Mouse (Mus musculus): ENCODE results near the gene 1700023F06Rik. TPM values are rescaled to one million over a fixed set of nuclear protein-coding genes. Genes with fewer than 3 reads are reported as not detected.

The 1700023F06Rik gene
- total RNA-seq (2021), result 1 to 10 TPM; 2.3 TPM
- long read RNA-seq, experiment 1, partial matches to known transcripts, result 4 of 6 reads
- long read RNA-seq, experiment 1, other reads (novel, unspliced or antisense), result 2 of 6 reads
- long read RNA-seq, experiment 2, partial matches to known transcripts, result 2 of 3 reads
- long read RNA-seq, experiment 2, other reads (novel, unspliced or antisense), result 1 of 3 reads

DNA sequence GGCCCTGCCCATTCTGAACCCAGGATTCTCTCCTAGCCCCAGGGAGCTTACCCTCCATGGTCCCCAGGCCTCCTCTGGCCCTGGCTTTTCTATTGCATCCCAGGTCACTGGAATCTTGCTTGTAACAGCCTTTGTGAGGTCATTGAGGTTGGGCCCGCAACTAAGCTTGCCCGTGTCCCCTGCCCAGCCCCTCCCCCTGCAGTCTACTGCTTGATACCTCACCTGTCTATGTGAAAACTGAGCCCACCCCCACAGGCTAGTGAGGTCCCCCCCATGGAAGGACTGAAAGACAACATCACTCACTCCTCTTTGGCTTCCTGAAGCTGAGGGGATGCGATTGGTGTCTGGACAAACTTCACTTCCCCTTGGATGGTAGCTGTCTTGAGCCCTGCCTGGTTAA lies at the start of gene 1700023F06Rik:
Gene 1700023F06Rik (minus strand): TSS at position 101 of the 400 bp plus-strand sequence.
- intact Hi-C loops (cut with DNase I), result no loop called here
- DNase-seq (ENCODE audit: low spot score in 2 of 2), result no peak

DNA sequence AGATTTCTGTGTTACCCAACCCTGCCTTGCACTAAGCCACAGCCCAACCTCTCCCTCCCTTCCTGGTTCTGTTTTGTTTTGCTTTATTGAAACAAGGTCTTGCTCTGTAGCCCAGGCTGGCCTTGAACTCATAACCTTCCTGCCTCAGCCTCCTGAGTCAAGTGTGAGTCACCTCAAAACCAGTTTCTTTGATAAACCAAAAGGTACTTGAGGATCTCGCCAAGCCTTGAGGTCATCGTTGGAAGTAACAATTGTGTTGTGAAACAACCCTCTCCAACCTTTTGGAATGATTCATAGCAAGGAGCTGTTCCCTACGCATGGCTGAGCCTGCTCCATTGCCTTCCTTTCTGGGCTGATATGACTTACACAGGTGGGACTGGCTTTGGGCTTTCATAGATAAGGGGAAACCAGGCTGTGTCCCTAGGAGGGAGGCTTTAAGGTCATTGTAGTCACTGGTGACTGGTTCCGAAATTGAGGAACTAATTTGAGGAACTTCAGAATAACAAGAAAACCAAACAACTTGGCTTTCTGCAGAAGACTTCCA lies 49.7 kb upstream of the 1700023F06Rik start:
- no peak for DNase-seq (ENCODE audit: low spot score in 2 of 2)
- intact Hi-C loops (cut with DNase I), result no loop called here

GRCm38 (mm10) chr11:103253605-103254004 lies 45.2 kb upstream of the 1700023F06Rik start:
- intact Hi-C loops (cut with DNase I), result no loop called here
- DNase-seq (ENCODE audit: low spot score in 2 of 2), result no peak

GRCm38 (mm10) chr11:103252380-103252779 lies 44.0 kb upstream of the 1700023F06Rik start:
- no peak for DNase-seq (ENCODE audit: low spot score in 2 of 2)

GRCm38 (mm10) chr11:103250324-103250723 lies 42.0 kb upstream of the 1700023F06Rik start:
- no peak for DNase-seq (ENCODE audit: low spot score in 2 of 2)
- intact Hi-C loops (cut with DNase I), result no loop called here

More at GRCm38 (mm10) chr11:103252380-103252779, 44.0 kb upstream of the 1700023F06Rik start:
- intact Hi-C loops (cut with DNase I), result no loop called here

GRCm38 (mm10) chr11:103249509-103249908 lies 41.2 kb upstream of the 1700023F06Rik start:
- DNase-seq (ENCODE audit: low spot score in 2 of 2), result no peak
- intact Hi-C loops (cut with DNase I), result no loop called here

- intact Hi-C loops (cut with DNase I), result no loop called here
- no peak for DNase-seq (ENCODE audit: low spot score in 2 of 2)
Measured at GRCm38 (mm10) chr11:103248837-103249236, 40.5 kb upstream of the 1700023F06Rik start.

GRCm38 (mm10) chr11:103247504-103248177 lies 39.3 kb upstream of the 1700023F06Rik start:
- intact Hi-C loops (cut with DNase I), result no loop called here
- DNase-seq (ENCODE audit: low spot score in 2 of 2), result peak; percentile 87 to 94

- intact Hi-C loops (cut with DNase I), result no loop called here
- DNase-seq (ENCODE audit: low spot score in 2 of 2), result no peak
Measured at GRCm38 (mm10) chr11:103246731-103247290, 38.5 kb upstream of the 1700023F06Rik start.

DNA sequence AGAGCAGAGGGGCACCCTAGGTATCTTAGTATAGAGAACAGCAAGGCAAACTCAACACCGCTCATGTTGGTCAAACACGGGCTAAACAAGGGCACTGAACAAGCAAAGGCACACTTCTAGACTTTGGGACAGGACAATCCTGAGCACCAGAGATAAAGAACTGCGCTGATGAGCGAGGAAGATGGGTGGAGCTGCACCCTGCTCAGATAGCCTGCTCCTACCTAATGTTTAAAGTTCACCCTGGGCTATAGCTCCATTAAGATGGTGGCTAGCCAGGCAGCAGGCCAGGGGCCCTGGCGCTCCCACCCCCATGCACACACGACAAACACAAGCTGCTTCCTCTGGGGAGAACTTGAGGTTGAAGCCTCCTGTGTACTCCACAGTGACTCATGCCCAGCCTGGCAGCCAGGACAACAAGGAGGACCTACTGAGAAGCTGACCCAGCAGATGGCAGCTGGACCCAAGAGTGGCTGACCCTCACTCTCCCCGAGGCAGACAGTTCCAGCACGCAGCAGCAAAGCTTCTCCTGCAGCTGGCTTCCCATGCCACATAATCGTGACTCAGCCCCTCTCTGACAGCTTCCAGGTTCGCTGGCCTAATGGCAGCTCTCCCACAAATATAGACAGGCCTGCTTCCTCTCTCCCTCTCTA lies 37.8 kb upstream of the 1700023F06Rik start:
- intact Hi-C loops (cut with DNase I), result no loop called here
- DNase-seq (ENCODE audit: low spot score in 2 of 2), result peak; percentile 45 to 72

GRCm38 (mm10) chr11:103244856-103245255 lies 36.5 kb upstream of the 1700023F06Rik start:
- no peak for DNase-seq (ENCODE audit: low spot score in 2 of 2)
- intact Hi-C loops (cut with DNase I), result no loop called here

GRCm38 (mm10) chr11:103240740-103241139 lies 32.4 kb upstream of the 1700023F06Rik start:
- no peak for DNase-seq (ENCODE audit: low spot score in 2 of 2)
- intact Hi-C loops (cut with DNase I), result no loop called here

DNA sequence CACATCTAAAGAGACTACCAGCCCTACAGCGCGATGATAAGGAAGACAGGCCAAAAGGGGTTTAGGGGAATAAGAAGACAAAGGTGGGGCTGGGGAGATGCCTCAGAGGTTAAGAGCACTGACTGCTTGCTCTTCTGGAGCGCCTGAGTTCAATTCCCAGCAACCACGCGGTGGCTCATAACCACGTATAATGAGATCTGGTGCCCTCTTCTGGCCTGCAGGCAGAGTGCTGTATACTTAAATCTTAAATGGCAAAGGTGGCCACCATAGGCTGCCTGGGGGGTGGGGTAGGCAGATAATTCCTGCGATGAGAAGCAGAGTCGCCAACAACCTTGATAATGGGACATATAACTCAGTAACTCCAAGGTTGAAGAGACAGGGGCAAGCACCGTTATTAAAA lies 29.4 kb upstream of the 1700023F06Rik start:
- intact Hi-C loops (cut with DNase I), result no loop called here
- DNase-seq (ENCODE audit: low spot score in 2 of 2), result no peak

DNA sequence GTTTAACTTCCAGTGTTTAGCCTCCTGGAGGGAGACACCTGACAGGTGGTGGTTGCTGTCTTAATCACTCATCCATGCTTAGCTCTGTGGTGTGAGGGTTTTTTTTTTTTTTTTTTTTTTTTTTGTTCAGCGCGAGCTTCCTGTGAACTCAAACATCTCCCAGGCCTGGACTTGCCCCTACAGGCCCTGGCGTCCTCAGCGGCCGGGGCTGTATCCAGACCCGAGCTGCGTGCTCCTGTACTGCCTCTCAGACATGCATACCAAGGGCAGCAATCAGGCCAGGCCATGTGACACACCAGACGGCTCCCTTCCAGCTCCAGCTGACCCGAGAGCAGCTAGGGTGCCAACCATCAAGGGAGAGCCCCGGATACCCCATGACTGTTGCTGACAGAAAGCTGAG lies 28.5 kb upstream of the 1700023F06Rik start:
- intact Hi-C loops (cut with DNase I), result no loop called here
- DNase-seq (ENCODE audit: low spot score in 2 of 2), result no peak

DNA sequence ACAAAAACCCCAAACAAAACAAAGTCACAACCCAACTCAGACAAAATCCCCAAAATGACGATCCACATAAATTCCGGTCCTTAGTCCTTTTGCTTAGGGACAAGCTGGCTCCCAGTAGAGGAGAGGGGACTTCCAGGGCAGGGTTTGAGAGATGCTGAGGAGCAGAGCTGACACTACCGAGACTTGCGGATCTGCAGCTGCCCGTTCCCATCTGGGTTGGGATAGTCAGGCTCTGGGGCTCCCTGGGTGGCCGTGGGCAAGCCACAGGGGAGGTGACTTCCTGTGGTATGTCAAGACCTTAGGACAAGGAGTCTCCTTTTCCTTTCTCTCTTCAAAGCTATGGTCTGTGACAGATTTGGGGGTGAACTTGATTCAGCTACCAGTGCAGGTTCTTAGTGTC lies 28.1 kb upstream of the 1700023F06Rik start:
- intact Hi-C loops (cut with DNase I), result no loop called here
- no peak for DNase-seq (ENCODE audit: low spot score in 2 of 2)

DNA sequence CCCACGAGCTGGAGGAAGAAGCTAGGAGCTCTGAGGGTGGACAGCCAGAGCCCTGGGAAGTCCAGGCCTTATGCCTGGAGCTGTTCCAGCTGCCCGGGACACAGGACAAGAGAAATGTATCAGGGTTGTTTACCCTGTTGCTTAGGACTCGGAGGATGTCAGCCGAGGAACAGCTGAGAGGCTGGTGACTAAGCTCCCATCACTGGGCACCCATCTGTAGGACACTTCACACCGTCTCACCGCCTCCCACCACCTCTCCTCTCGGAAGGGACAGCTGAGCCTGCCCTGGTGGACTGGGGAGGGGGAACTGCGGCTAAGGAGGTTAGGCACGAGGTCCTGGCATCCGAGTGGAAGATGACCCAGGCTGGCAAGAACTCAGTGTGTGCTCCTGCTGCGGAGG lies 27.3 kb upstream of the 1700023F06Rik start:
- intact Hi-C loops (cut with DNase I), result no loop called here
- DNase-seq (ENCODE audit: low spot score in 2 of 2), result no peak

DNA sequence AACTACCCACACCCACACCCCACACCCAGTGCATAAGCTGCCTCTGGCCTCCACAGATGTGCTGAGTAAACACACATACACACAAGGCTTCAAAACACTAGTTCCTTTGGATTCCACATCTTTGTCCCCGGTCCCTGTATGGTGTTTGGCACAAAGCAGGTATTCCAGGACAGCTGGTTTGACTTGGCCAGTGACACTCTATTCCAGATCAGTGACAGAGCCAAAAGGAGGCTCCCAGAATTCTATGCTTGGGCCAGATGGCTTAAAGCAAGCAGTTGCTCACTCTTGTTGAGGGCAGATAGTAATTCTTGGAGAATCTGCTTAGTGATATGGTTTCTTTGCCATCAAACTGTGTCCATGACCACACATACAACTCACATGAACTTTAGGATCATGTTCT lies 26.1 kb upstream of the 1700023F06Rik start:
- DNase-seq (ENCODE audit: low spot score in 2 of 2), result no peak
- intact Hi-C loops (cut with DNase I), result no loop called here

DNA sequence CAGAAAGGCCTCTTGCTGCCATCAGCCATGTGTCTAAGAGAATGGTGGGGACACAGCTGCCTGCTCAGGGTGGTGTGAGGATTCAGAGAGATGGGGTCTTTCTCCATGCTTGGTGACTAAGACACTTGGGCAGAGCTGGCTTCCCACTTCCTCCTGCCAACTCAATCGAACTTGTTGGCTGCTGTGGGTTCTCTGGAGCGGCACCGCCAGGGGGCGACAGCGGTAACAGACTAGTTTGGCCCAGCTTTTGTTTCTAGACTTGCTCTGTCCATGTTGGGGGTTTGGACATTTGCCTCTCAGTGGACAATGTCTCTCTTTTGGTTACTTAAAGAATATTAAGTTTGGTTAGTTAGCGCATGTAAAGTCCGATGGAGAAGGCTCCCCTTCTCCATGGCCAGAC lies 24.6 kb upstream of the 1700023F06Rik start:
- intact Hi-C loops (cut with DNase I), result loop anchor here (1.0 kb wide), 1 partner anchor 93 kb away; no protein-coding TSS in a partner anchor
- DNase-seq (ENCODE audit: low spot score in 2 of 2), result peak; percentile 86 to 88

DNA sequence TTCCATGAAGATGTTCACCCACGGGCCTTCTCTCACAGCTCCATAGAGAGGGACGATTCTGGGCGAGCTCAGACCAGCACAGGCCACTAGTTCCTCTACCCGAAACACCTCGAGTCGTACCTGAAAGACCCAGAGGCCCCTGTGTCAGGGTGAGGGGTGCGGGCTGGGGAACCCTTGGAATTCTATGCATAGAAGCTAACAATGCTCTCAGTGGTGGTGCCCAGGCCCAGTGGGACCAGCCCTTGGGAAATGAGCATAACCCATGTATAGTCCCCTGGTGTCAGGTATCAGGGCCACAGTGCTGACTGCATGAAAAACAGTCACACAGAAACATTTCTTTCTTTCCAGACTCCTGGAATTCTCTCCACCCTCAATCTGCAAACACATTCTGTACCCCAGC lies 23.0 kb upstream of the 1700023F06Rik start:
- intact Hi-C loops (cut with DNase I), result no loop called here
- no peak for DNase-seq (ENCODE audit: low spot score in 2 of 2)

GRCm38 (mm10) chr11:103230626-103231025 lies 22.3 kb upstream of the 1700023F06Rik start:
- intact Hi-C loops (cut with DNase I), result no loop called here
- no peak for DNase-seq (ENCODE audit: low spot score in 2 of 2)

Measured in left cerebral cortex, postnatal 14 days (tissue).